Mouse (Mus musculus): ENCODE measurements around the gene Pcsk1n.

Pcsk1n gene

GRCm38 (mm10) chrX:7947108-7947899 lies 27.7 kb downstream of the Pcsk1n start, which contains the start of gene Hdac6:
Gene Hdac6, minus strand, starts transcription at chrX:7947889.
- DNase-seq (ENCODE audit: low spot score in 2 of 2), result no peak

GRCm38 (mm10) chrX:7947900-7948492 lies 28.4 kb downstream of the Pcsk1n start:
- DNase-seq (ENCODE audit: low spot score in 2 of 2), result peak; percentile 88 to 96

GRCm38 (mm10) chrX:7950091-7950490 lies 30.5 kb downstream of the Pcsk1n start:
- no peak for DNase-seq (ENCODE audit: low spot score in 2 of 2)

- DNase-seq (ENCODE audit: low spot score in 2 of 2), result no peak
Measured at GRCm38 (mm10) chrX:7958868-7959267, 39.2 kb downstream of the Pcsk1n start.

- no peak for DNase-seq (ENCODE audit: low spot score in 2 of 2)
Measured at GRCm38 (mm10) chrX:7963829-7964626, 44.4 kb downstream of the Pcsk1n start.

GRCm38 (mm10) chrX:7966161-7966560 lies 46.5 kb downstream of the Pcsk1n start:
- no peak for DNase-seq (ENCODE audit: low spot score in 2 of 2)

- DNase-seq (ENCODE audit: low spot score in 2 of 2), result no peak
Measured at GRCm38 (mm10) chrX:7967596-7968201, 48.1 kb downstream of the Pcsk1n start.

- DNase-seq (ENCODE audit: low spot score in 2 of 2), result no peak
Measured at GRCm38 (mm10) chrX:7968226-7968625, 48.6 kb downstream of the Pcsk1n start.

GRCm38 (mm10) chrX:7968899-7969298 lies 49.3 kb downstream of the Pcsk1n start:
- no peak for DNase-seq (ENCODE audit: low spot score in 2 of 2)

GRCm38 (mm10) chrX:7971292-7971691 lies 51.7 kb downstream of the Pcsk1n start:
- no peak for DNase-seq (ENCODE audit: low spot score in 2 of 2)

All from frontal cortex, postnatal 14 days (tissue).